Mouse (Mus musculus) erythroblast, embryonic 14.5 days (primary cell): ENCODE results near the gene Tbl3.

Source experiments
- GATA1 ChIP-seq: IDR thresholded peaks from 2 replicates; pipeline ENCODE4 v1.6.1; 2012; ENCODE audit warnings: low read length, inconsistent platforms, mixed read lengths
- TAL1 ChIP-seq: IDR thresholded peaks from 3 replicates; pipeline ENCODE4 v1.6.1; 2012; ENCODE audit warnings: low read length, inconsistent platforms, mixed read lengths

DNA sequence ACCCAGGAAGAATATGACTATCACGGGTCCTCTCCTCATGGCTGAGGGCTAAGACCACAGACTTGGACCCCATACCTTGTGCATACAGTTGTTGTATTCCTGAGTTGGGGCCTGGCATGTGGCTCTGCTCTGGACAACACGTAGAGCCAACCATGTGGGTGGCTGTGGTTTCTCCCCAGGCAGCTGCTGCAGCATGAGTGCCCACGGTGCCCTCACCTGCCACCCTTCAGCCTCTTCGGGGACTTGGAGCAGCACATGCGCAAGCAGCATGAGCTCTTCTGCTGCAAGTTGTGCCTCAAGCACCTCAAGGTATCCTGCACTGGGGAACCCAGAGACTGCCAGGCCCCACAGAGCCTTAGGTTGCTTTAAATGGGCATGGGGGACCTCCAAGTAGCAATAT is 30.6 kb downstream of the Tbl3 start:
- TF ChIP-seq GATA1: no peak
- no peak for TF ChIP-seq TAL1
